Mouse (Mus musculus): ENCODE data around the gene Tmem8. TPM values are rescaled to one million over a fixed set of nuclear protein-coding genes. Genes with fewer than 3 reads are reported as not detected.

Tmem8 gene
- polyA plus RNA-seq (2012; rRNA removed), result 135 and 158 TPM in 2 replicates

GRCm38 (mm10) chr17:26113181-26113948, at the start of gene Tmem8:
Tmem8 (plus strand) TSS chr17:26113299.

GRCm38 (mm10) chr17:26068831-26069739, 44.0 kb upstream of the Tmem8 start, which contains the start of gene Rab11fip3:
Rab11fip3 (minus strand) TSS chr17:26069555.

GRCm38 (mm10) chr17:26089905-26090632, 23.0 kb upstream of the Tmem8 start, which contains the start of gene Decr2:
Decr2 (minus strand) TSS chr17:26090337.

GRCm38 (mm10) chr17:26095121-26095740, 17.9 kb upstream of the Tmem8 start, which contains the start of gene Nme4:
Nme4 (minus strand) TSS chr17:26095602.

DNA sequence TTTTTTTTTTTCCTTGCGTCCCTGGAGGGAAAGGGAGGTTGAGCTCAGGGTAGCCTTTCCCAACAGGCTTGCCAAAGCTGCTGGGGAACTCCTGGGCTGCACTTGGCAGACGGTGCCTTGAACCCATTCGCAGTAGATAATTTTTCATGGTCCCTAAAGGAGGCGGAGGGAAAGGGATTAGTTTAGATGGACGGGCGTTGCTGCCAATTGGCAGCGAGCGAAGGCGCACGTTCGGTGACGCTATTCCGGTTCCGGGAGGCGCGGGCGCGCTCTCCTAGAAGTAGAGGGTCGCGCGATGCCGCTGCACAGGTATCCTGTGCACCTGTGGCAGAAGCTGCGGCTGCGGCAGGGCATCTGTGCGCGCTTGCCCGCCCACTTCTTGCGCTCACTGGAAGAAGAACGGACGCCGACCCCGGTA, 10.2 kb downstream of the Tmem8 start, which contains the start of gene Mrpl28:
Mrpl28 (plus strand) TSS at position 234 of the 418 bp plus-strand sequence.

GRCm38 (mm10) chr17:26138239-26138836, 25.2 kb downstream of the Tmem8 start, which contains the start of gene Axin1:
Axin1 (plus strand) TSS chr17:26138688.

Other genes starting within 250 kb of the Tmem8 start
- gene Mcrip2, start 244.5 kb upstream of the Tmem8 start, polyA plus RNA-seq (2012; rRNA removed), result 114 and 227 TPM in 2 replicates
- 87.6 and 135 TPM in 2 replicates for gene Mettl26, start 238.2 kb upstream of the Tmem8 start, polyA plus RNA-seq (2012; rRNA removed)
- 2.3 and 2.7 TPM in 2 replicates for gene Wfikkn1, start 232.4 kb upstream of the Tmem8 start, polyA plus RNA-seq (2012; rRNA removed)
- gene Rab40c, start 193.6 kb upstream of the Tmem8 start, polyA plus RNA-seq (2012; rRNA removed), result 32.5 and 35.9 TPM in 2 replicates
- gene Pigq, start 168.4 kb upstream of the Tmem8 start, polyA plus RNA-seq (2012; rRNA removed), result 54.4 and 60.1 TPM in 2 replicates
- 0.06 TPM in 1 of 2 replicates, not detected in the other for gene Nhlrc4, start 168.3 kb upstream of the Tmem8 start, polyA plus RNA-seq (2012; rRNA removed)
- gene A930017K11Rik, start 160.7 kb upstream of the Tmem8 start, polyA plus RNA-seq (2012; rRNA removed), result 0.09 TPM in 1 of 2 replicates, not detected in the other
- gene Capn15, start 127.5 kb upstream of the Tmem8 start, polyA plus RNA-seq (2012; rRNA removed), result 31.3 and 34.1 TPM in 2 replicates
- 14.1 and 15.5 TPM in 2 replicates for gene Rab11fip3, start 43.7 kb upstream of the Tmem8 start, polyA plus RNA-seq (2012; rRNA removed)
- 5.6 and 7.4 TPM in 2 replicates for gene Decr2, start 23.0 kb upstream of the Tmem8 start, polyA plus RNA-seq (2012; rRNA removed)
- gene Nme4, start 17.7 kb upstream of the Tmem8 start, polyA plus RNA-seq (2012; rRNA removed), result 8.3 and 8.5 TPM in 2 replicates
- 44.7 and 53.8 TPM in 2 replicates for gene Mrpl28, start 10.2 kb downstream of the Tmem8 start, polyA plus RNA-seq (2012; rRNA removed)
- 7.6 and 7.9 TPM in 2 replicates for gene Axin1, start 25.4 kb downstream of the Tmem8 start, polyA plus RNA-seq (2012; rRNA removed)
- 91.3 and 169 TPM in 2 replicates for gene Pdia2, start 85.8 kb downstream of the Tmem8 start, polyA plus RNA-seq (2012; rRNA removed)
- gene Rgs11, start 89.7 kb downstream of the Tmem8 start, polyA plus RNA-seq (2012; rRNA removed), result 58.1 and 61.3 TPM in 2 replicates
- gene Arhgdig, start 94.5 kb downstream of the Tmem8 start, polyA plus RNA-seq (2012; rRNA removed), result 69.9 and 87.1 TPM in 2 replicates
- gene Fam234a, start 130.9 kb downstream of the Tmem8 start, polyA plus RNA-seq (2012; rRNA removed), result 70.3 and 81.2 TPM in 2 replicates
- gene Luc7l, start 139.6 kb downstream of the Tmem8 start, polyA plus RNA-seq (2012; rRNA removed), result 6.8 and 6.9 TPM in 2 replicates

Measured in stomach, adult 2 months (tissue).